Mouse (Mus musculus) left cerebral cortex, adult 11 months (tissue): ENCODE results near the gene Ogdhl.
"Not testable (repeated sequence)": the region's sequence is repeated elsewhere in the genome, so short reads cannot be mapped to it uniquely, and the experiment has no call there.

Experiments
- DNase-seq: peaks from one replicate; pipeline ENCODE4 v3.0.0; 2022; ENCODE audit warnings: low spot score

Gene Ogdhl

DNA sequence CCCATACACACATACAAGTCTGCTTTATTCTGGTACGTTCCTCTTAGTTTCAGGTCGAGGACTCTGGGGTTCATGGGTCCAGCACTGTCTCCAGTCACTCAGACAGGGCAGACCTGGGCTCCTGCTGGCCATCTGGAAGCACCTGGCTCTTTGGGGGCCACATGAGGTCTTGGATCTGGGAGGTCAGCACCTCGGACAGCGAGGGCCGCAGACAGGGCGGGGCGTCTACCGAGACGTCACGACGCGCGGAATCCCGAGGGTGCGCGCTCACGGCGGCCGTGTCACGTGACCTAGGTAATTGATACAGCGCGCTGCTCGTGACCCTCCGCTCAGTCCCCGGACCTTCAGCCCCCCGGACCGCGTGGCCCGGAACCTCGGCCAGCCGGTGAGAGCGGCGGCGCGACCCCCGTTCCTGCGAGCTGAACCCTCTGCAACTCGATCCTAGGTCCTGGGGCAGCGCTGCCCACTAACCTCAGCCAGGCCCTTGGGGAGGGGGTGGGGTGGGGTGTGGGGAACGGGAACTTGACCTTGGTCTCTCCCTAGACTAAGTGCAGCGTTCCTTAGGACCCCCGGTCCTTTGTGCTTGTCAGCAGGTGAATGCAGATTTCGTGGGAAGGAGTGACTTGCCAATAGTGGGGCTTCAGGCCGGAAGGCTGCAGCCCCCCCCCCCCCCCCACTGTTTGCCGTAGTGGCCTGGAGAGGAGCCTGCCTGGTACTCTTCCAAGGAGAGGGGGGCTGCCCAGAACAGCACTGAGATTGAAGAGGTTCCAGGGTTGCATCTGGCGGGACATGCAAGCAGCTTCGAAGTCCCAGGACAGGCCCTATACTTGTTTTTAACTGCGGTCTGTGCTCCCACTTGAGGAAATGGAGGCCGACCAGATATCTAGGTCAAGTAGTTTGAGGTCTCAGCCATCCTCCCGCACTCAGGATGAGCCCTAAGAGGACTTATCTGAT, at the start of gene Ogdhl:
Gene Ogdhl, plus strand, starts transcription at position 288 of the 954 bp plus-strand sequence.
- peak; percentile 68 for DNase-seq

DNA sequence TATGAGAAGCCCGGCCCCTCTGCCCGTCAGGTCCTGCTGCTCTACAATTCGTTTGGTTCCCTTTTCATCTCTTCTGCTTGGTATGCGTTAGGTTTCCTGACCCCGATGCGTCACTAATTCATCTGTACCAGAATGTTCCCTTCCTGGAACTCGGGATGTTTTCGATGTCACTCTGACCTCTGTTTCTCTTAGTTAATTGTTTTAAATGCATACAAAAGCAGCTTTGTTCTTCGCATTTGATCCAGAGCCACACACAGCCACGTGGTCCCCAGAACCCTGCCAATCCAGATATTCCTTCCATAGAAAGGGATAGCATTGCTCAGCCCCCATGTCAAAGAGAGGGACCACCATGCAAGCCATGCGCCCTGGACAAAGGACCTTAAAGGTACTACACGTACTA, 20.2 kb upstream of the Ogdhl start:
- DNase-seq, result peak; percentile 77

DNA sequence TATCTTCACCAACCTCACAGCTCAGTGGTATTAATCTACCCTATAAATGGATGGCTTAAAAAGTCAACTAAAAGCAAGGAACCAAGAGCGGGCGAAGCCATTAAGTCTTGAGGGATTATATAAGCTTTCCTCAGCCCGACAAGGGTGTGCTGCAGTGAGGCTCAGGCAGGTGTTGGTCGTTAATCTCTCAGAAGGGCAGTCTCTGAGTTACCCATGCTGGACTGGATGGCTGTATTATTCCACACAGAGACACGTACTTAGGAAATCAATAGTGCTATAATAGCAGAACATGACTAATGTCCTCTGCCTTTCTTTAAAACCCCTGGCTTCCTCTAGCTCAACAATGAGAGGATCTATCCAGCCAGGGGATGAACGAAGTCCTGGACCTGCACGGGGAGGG, 19.4 kb upstream of the Ogdhl start:
- no peak for DNase-seq

DNA sequence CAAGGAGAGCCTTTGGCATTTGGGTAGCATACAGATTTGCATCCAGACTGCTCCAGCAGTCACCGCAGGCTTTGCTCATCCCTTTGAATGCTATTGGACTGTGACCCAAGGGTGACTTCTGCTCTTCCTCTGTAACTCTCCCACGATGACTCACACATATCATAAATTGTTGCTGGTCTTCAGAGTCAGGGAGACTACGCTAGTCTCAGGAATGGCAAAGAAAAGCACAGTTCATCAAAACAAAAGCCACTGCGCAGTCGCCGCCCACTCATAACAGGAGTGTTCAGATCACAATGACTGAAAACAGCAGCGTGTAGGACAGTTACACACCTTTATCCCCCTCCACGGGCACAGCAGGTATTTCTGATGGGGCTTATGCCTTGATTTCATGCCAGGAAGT, 16.9 kb upstream of the Ogdhl start:
- no peak for DNase-seq

DNA sequence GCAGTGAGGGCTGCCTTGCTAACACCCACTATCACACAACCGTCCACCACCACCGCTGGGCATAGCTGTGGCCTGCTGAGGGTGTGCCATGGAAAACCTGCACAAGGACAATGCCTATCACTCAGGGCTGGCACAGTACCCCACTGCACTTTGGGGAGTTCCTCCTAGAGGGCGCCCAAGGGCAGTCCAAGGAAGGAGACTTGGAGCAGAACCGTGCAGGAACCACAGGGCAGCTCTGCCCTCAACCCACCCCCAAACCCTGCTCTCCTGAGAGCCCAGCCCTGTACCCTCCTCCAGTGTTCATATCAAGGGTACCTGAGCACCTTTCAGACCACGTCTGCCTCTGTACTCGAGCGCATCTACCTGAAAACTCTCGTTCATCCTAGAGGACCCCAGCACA, 11.9 kb upstream of the Ogdhl start:
- DNase-seq, result peak; percentile 64

DNA sequence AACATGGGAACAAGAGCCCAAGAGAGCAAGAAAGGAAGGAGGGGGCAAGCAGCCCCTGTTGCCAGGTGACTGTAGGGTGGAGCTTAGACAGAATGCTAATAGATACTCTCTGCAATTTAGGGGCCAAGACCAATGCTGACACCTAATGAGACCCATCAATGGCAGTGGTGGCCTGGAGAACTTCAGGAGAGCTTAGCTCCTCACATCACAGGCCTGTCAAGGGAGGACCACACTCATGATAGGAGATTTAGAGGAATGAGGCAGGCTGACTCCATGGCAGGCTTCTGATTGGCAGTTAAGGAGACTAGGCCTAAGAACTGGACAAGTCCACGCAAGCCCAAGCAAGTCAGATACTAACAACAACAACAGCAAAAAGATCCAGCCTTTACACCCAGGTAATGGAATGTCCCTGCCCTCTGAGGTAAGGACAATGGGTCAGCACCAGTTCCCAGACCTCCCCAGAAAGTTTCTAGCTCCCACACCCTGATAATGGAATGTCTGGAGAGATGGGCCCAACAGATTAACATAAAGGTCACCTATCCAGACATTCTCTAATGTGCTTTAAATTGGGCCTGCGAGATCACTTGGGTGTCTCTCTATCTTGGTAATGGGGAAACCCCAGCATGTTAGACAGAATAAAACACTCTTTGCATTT, 10.3 kb upstream of the Ogdhl start:
- DNase-seq, result no peak

DNA sequence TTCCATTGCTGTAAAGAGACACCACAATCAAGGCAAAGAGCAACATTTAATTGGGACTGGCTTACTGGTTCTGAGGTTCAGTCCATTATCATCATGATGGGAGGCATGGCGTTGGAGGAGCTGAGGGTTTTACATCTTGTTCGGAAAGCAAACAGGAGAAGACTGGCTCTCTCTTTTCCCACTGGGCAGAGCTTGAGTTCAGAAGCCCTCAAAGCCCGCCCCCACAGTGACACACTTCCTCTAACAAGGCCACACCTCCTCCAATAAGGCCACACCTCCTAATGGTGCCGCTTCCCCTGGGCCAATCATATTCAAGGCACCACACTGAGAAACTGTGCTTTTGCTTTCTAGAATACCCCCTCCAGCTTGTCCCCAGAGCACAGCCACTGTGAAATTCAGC, 4.0 kb upstream of the Ogdhl start:
- no peak for DNase-seq

DNA sequence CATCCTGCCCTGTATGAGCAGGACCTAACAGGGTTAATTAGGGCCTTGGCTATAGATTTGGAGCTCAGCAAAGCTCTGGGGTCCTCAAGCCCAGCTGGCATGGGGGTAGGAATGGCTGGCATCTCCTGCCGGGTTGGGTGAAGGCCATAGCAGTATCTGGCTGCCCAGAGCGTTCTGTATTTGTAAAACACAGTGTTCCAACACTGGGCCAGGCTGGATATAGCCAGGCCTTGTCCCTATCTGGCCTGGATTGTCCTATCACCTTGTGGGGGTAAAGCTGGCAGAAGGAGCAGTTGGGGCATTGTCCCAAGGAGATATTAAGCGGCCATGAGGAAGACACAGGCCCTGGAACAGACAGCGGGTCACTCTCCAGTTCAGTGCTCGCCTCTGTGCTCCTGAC, 1.4 kb downstream of the Ogdhl start:
- DNase-seq, result no peak

DNA sequence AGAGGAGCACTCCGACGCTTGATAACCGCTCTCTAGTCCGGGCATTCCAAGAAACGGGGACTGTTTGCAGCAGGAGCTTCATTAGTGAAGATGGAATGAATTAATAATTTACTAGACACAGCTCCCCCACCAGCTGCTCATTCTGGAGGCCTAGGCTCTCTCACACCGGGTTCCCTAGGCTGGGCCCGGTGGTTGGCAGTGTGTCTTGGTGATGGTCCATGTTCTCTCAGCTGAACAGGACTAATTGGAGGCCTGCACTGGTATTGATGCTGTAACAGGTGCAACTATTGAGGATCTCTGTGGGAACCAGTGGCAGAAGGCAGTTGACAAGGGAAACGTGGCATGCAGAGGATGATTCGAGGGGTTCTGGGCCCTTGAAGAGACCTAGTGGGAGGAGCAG, 5.5 kb downstream of the Ogdhl start:
- DNase-seq, result no peak

DNA sequence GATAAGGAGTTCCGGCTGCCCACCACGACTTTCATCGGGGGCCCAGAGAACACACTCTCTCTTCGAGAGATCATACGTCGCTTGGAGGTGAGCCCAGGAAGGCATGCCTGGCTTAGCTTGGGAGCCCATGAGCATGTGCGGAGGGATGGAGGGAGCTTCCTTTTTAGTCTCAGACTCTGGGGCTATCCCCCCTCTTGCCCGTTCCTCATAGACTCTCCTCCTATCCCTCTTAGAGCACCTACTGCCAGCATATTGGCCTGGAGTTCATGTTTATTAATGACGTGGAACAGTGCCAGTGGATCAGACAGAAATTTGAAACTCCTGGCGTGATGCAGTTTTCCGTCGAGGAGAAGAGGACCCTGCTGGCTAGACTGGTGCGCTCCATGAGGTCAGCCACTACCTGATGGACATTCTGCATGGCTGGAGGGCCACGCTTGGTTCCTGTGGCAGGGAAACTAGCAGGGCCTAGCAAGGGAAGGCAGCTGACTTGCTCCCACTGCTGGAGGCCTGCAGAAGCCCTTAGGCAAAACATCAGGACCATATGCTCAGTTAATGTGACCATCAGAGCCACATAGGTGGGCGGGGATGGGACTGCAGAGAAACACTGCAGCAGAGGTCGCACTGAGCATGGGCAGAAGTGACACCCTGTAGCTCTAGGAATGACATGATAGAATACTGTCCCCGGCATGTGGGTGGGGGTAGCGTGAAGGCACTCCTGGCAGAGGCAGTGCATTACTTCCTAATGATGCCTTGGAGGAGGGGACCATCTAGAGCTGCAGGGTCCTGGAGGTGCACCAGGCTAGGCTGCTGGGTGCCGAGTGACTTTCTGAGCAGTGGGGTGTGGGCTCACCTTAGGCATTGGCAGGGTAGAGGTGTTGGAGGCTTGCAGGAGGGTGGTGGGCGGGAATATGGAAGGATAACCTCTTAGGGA, 11.0 kb downstream of the Ogdhl start:
- no peak for DNase-seq

DNA sequence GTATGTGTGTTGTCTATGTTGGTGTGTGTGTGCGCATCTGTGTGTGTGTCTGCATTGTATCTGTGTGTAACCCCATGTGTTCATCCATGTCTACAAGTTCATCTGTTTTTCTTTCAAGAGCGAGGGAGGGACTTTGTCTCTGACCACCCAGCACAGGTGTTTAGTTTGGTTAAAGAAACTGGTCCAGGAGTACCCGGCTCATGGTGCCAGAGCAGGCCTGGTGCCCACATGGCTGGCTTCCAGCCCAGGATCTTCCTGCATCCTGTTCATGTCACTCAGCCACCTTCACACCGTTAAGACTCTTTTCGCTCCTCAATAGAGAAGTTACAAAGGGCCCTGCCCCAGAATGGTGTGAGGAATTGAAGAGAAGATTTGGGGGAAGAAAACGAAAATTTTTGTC, 14.2 kb downstream of the Ogdhl start:
- no peak for DNase-seq

DNA sequence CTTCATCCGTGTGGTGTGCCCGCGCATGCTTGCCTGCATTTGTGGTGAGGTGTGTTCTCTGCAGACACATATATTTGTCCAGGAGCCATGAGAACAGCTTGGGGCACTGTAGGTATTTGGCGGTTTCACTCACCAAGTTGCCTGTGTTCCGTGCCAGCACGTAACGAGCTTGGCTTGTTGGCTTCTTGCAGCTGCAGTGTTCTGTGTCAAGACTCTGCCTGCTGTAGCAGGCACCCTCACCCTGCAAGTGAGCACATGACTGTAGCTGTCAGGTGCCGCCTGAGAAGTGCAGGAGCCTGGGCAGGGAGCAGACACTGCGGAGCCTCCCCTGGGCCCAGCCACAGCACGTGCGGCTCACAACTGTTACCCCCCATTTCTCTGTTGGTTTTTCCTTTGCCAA, 14.7 kb downstream of the Ogdhl start:
- DNase-seq, result no peak

DNA sequence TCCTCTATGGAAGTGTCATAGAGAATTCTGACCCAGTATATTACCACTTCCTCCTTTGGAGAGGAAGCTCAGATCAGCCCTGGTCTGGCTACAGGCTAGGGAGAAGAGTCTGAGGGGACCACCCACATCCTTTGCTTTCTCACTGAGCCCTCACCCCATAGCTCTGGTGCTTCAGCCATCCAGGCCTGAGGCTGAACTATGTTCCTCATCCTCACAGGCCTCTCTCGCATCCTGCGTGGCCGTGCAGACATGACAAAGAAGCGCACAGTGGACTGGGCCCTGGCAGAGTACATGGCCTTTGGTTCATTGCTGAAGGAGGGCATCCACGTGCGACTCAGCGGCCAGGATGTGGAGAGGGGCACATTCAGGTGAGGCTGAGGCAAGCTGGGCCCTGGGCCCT, 20.0 kb downstream of the Ogdhl start:
- DNase-seq, result no peak

DNA sequence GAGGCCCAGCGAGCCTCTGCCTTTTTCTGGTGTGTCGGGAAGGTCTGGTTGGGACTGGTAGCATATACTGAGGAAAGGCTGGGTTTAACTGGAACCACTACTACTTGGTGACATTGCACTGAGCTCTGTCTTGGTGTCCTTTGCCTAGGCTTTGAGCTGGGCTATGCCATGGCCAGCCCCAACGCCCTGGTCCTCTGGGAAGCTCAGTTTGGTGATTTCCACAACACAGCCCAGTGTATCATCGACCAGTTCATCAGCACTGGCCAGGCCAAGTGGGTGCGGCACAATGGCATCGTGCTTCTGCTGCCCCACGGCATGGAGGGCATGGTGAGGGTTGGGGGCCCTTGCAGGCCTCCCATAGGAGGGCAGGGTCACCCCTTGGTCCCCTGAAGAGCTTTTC, 22.4 kb downstream of the Ogdhl start:
- no peak for DNase-seq

DNA sequence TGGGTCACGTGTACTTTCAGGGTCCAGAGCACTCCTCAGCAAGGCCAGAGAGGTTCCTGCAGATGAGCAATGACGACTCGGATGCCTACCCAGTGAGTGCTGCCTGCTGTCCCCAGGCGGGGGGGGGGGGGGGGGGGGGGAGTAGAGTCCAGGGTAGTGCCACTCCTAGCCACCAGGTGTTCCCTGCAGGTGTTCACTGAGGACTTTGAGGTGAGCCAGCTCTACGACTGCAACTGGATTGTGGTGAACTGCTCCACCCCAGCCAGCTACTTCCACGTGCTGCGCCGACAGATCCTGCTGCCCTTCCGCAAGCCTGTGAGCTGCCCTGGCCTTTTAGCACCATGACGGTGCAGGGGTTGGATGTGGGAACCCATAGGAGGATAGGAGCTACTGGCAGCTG, 22.9 kb downstream of the Ogdhl start:
- DNase-seq, result no peak

DNA sequence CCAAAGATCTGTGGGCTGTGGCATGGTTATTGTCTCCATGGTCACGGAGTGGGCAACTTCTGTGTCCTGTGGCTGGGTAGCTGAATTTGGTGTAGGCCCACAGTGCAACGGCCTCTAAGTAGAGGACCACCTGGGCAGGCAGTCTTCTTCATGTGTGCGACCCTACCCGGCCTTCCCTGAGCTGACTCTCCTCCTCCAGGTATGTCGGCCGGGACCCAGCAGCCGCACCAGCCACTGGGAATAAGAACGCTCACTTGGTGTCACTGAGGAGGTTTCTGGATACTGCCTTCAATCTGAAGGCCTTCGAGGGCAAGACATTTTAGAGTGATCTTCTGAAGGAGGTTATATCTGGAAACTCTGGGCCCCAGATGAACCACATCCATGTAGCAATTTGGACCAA, 25.5 kb downstream of the Ogdhl start:
- DNase-seq, result no peak

DNA sequence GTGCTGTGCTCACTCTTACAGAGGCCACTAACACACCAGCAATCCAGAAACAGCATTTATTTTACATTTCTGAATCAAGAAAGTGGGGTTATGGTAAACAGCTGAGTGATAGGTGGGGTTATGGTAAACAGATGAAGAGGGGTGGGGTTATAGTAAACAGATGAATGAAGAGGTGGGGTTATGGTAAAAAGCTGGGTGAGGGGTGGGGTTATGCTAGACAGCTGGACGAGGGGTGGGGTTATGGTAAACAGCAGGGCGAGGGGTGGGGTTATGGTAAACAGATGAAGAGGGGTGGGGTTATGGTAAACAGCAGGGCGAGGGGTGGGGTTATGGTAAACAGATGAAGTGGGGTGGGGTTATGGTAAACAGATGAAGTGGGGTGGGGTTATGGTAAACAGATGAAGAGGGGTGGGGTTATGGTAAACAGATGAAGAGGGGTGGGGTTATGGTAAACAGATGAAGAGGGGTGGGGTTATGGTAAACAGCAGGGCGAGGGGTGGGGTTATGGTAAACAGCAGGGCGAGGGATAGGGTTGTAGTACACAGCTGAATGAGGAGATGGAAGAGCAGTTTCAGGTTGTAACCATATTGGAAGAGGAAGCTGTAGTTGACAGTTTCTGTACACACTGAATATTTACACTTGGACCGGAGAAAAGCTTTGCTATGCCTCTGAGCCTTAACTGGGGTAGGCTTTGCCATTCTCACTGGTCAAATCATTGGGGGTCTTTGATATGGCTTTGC, 29.5 kb downstream of the Ogdhl start:
- not testable (repeated sequence) for DNase-seq

DNA sequence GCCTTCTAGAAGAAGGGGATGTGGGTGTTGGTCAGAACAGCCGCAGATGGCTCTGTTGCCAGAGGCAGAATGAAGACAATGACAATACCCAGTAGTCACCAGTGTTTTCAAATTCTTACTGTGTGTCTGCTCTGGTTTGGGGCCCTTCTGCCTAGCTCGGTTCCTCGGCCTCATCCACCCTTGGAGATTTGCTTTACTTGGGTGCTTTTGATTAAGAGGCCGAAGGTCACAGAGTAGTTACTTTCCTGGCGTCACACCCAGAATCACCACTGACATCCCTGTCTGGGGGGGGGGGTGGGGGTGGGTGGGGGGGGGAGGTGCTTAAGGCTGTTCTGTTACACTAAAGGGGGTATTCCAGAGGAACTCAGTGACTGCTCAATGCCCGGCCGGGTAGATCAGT, 42.5 kb downstream of the Ogdhl start:
- no peak for DNase-seq

DNA sequence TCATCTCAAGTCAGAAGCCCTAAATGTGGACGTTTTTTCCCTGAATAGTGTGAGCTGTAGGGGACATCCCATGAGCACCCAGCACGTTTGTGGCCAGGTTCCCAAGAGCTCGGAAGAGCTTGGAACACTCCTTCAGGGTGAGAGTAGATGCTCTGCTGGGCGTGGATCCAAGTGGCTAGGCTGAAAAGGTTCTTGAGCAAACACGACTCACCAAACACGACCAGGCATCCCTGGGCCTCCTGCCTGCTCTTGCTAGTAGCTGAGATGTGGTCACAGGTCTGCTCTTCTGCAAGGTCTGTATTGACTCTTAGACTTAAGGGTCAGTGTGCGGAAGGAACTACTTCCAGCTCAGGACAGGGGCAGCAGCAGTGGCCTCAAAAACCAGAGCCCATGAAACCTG, 47.9 kb downstream of the Ogdhl start:
- no peak for DNase-seq

DNA sequence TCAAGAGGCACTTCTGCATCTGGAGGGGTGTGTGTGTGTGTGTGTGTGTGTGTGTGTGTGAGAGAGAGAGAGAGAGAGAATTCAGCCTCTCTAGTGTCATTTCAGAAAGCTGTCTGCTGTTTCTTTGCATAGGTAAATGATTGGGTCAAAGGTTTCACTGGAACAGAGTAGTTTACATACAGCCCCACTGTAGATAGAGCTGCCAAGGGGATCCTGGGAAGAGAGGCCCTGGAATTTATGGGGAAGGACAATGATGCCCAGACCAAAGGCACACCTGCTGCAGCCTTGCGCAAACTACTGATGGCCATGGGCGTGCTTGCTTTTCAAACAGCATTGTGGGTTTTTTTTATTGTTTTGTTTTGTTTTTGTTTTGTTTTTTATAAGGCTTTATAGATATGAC, 50.7 kb downstream of the Ogdhl start:
- no peak for DNase-seq

DNA sequence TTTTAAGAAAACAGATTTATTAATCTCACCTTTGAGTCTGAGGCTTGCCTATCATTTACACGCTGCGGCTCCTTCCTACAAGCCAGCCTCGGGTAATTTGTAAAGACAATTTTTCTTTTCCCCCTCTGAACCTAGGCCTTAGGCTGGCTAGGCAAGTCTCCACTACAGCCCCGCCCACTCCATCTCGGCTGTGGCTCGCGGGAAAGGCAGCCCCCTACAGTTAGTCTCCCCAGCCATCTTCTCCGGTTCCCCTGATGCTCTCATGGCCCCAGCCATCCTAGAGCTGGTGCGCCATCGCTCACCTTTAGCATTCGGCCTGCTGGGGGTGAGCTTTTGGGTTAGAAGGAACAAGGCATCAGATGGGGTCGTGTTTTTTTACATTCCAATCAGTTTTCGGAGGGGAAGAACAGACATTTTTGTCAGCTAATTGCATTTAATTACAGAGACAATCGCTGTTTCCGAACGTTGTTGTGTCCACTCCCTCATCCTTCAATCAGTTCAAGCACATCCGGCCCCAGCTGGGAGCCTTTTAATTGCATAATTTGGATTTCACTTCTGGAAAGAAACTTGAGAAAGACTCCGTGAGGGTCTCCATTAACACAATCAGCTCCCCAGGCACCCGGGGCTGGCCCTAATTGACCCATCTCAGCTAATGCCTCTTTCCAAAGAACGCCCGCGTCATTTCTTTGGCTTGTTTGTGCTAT, 57.7 kb downstream of the Ogdhl start:
- no peak for DNase-seq
